Mouse (Mus musculus) limb, embryonic 11.5 days (tissue): Measurements from ENCODE around the gene Sox6. TPM values are rescaled to one million over a fixed set of nuclear protein-coding genes. Genes with fewer than 3 reads are reported as not detected.

Source experiments
- ATAC-seq: fragments of 200-750 bp; cut with Nextera tagmentation; 2 replicates; pipeline ENCODE4 v1.8.0; 2017; ENCODE audit warnings: low read depth; ENCODE audit not compliant: insufficient number of reproducible peaks, low FRiP score, low TSS enrichment
- DNase-seq: peaks from one replicate; pipeline ENCODE4 v3.0.0-alpha.2; 2015; ENCODE audit warnings: low spot score
- H3K27ac ChIP-seq: fragments of 300-500 bp; sonication (generic); replicated peaks from 2 replicates; pipeline ENCODE4 v1.5.1; 2014; ENCODE audit warnings: low read depth, mild to moderate bottlenecking, low read length
- H3K27me3 ChIP-seq: fragments of 300-500 bp; sonication (generic); 2 replicates; pipeline ENCODE4 v1.6.1; 2014; ENCODE audit warnings: mild to moderate bottlenecking, low read length, mixed read lengths; ENCODE audit not compliant: control insufficient read depth, insufficient read depth
- H3K36me3 ChIP-seq: fragments of 300-500 bp; sonication (generic); 2 replicates; pipeline ENCODE4 v1.6.1; 2014; ENCODE audit warnings: mild to moderate bottlenecking, low read length, moderate library complexity, mixed read lengths; ENCODE audit not compliant: control insufficient read depth, insufficient read depth
- H3K4me1 ChIP-seq: fragments of 300-500 bp; sonication (generic); 2 replicates; pipeline ENCODE4 v1.6.1; 2014; ENCODE audit warnings: low read length, mixed read lengths; ENCODE audit not compliant: control insufficient read depth, insufficient read depth
- H3K4me2 ChIP-seq: fragments of 300-500 bp; sonication (generic); 2 replicates; pipeline ENCODE4 v1.6.1; 2014; ENCODE audit warnings: low read depth, mild to moderate bottlenecking, moderate library complexity; ENCODE audit not compliant: severe bottlenecking
- H3K4me3 ChIP-seq: fragments of 300-500 bp; sonication (generic); 2 replicates; pipeline ENCODE4 v1.5.1; 2014; ENCODE audit warnings: low read depth, low read length
- H3K9ac ChIP-seq: fragments of 300-500 bp; sonication (generic); 2 replicates; pipeline ENCODE4 v1.6.1; 2014; ENCODE audit warnings: mild to moderate bottlenecking, low read length
- H3K9me3 ChIP-seq: fragments of 300-500 bp; sonication (generic); 2 replicates; pipeline ENCODE4 v1.6.1; 2016; ENCODE audit warnings: low read length; ENCODE audit not compliant: control insufficient read depth
- whole genome bisulfite sequencing: fragments of 180-500 bp; shearing (Covaris S2); extraction: QIAGEN DNeasy Blood & Tissue Kit; methylation state at CpG from one replicate; pipeline ENCODE4 v1.1.7; 2014; 5-methylcytosine and 5-hydroxymethylcytosine counted together
- polyA plus RNA-seq: library from polyadenylated mRNA; unstranded; fragments of >200 nt; fragmentation: Nextera tagmentation; extraction: Ambion mirVana; gene quantifications from 2 replicates; pipeline ENCODE4 v1.2.1, GENCODE M21; 2014

The Sox6 gene
- polyA plus RNA-seq, 1 experiment from 2014 or later, result 58.1 TPM

DNA sequence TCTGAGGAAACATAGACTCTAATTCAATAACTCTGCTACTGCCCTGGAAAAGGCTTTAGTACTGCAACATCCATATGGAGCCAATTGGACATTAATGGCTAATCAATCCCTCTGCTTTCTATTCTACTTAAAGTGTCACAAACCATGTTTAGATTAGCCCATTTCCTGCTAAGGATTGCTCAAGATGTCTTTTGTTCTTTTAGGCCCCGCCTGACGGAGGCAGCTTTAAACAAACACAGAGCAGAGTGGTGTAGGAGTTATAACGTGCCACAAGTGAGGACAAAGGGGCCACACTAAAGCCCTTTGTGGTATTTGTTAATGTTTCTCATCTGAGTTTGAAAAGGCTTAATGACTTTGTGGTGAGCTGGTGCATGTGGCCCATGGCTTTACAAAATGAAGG is 537.1 kb downstream of the Sox6 start:
- DNase-seq, result no peak
- Histone ChIP-seq H3K36me3 (no peaks in the 10 kb centered on the region), H3K27me3 (no peaks in the 10 kb centered on the region), H3K27ac (peak overlapping the region; percentile 4), H3K4me3 (no peak overlapping the region), H3K4me2 (no peak overlapping the region), H3K9me3 (no peaks in the 10 kb centered on the region), H3K9ac (no peak overlapping the region), H3K4me1 (peaks cover 22% of the 10 kb centered on the region)
- ATAC-seq, result 0 out of 2 replicates have a peak, but pooled peaks have one; percentile 51
- 15% methylated on average over 3 of the region's 3 CpGs for WGBS

DNA sequence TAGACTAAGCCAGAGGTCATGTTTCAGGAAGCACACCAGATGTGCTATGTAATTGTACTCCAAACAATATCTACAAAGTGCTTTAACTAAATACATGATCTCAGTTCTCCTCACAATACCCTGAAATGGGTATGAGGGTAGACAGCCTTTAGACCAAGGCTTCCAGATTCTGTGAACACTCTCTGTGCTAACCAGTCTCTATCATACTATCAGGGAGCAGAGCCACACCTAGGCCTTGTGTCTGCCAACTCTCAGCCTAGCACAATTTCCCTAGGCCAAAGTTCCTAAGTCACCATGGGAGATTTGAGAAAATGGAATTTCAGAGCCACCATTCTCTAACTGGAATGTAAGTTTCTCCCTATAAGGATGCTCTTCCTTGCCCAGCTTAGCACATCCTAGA is 537.8 kb downstream of the Sox6 start:
- no peak for ATAC-seq
- no peaks in the 10 kb centered on the region for H3K36me3 ChIP-seq
- H3K9me3 ChIP-seq, result no peaks in the 10 kb centered on the region
- H3K27me3 ChIP-seq, result no peaks in the 10 kb centered on the region
- no peak overlapping the region for H3K4me2 ChIP-seq
- no peak for DNase-seq
- no peak overlapping the region for H3K9ac ChIP-seq
- no peak overlapping the region for H3K4me3 ChIP-seq
- H3K4me1 ChIP-seq, result peaks cover 18% of the 10 kb centered on the region
- H3K27ac ChIP-seq, result peak overlapping the region; percentile 4; the same call in 1 of the 2 replicates

DNA sequence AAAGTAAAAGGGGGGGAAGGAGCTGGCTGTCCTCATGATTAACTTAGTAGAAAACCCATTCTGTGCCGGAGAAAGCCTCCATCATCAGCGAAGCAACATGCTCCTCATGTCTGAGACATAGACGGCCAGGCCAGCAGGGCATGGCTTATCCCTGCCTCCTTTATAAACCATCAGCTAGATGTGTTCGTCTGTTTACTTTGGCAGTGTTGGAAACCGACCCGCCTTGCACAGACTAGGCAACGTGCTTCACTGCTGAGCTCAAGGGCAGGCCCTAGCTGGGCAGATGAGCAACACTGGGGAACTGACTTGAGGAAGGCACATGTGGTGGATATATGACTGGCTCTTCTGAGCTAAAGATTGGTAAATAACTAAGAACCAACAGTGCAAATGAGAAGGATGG is 538.4 kb downstream of the Sox6 start:
- DNase-seq (peak; percentile 17), ATAC-seq (no peak)
- H3K36me3 ChIP-seq, result no peaks in the 10 kb centered on the region
- 52% methylated on average over 7 of the region's 7 CpGs for WGBS
- H3K4me3 ChIP-seq, result no peak overlapping the region
- 0 out of 2 replicates have a peak, but pooled peaks cover 3% of the 10 kb centered on the region for H3K27me3 ChIP-seq
- H3K27ac ChIP-seq, result no peak overlapping the region; the same call in 1 of the 2 replicates
- H3K9me3 ChIP-seq, result no peaks in the 10 kb centered on the region
- no peak overlapping the region for H3K4me2 ChIP-seq
- peaks cover 18% of the 10 kb centered on the region for H3K4me1 ChIP-seq
- no peak overlapping the region for H3K9ac ChIP-seq

DNA sequence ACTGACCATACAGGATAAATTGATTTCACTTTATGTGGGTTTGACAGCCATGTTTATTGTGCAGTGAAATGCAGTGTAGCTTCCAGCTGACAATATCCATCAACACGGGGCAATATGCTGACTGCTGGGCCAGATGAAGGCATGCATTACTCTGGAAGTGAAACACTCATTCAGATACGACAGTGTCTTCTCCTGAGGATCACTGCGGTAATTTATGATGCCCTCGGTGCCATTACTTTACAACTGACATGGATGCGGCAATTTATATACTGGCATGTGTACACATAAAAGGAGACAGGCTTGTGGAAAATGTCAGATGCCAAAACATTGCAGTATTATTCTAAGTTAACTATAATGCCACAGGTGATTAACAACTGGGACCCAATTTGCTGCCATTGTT is 546.9 kb downstream of the Sox6 start:
- ATAC-seq (no peak), DNase-seq (no peak)
- H3K27ac ChIP-seq, result no peak overlapping the region
- H3K4me1 ChIP-seq, result peaks cover 6% of the 10 kb centered on the region; the same call in 1 of the 2 replicates
- no peaks in the 10 kb centered on the region for H3K9me3 ChIP-seq
- H3K9ac ChIP-seq, result no peak overlapping the region
- 0 out of 2 replicates have a peak, but pooled peaks cover 3% of the 10 kb centered on the region for H3K27me3 ChIP-seq
- WGBS, result 66% methylated on average over 5 of the region's 5 CpGs
- H3K4me2 ChIP-seq, result no peak overlapping the region
- H3K4me3 ChIP-seq, result no peak overlapping the region
- H3K36me3 ChIP-seq, result no peaks in the 10 kb centered on the region

DNA sequence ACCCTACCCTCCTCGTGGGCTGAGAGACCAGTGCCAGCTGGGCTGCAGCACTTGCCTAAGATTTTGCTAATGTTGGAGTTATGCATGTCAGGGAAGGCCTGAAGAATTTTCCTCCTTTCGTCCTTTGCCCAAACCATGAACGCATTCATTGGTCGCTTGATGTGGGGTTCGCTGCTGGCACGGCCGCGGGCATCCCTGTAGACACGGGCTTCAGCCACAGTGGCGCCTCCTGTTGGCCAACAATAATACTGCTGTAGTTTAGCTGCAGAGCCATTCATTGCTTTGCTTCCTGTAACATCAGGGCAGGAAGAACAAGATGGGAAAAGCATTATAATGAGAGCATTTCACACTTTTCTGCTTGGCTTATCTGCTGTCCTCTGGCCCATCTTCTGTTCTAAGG is 549.0 kb downstream of the Sox6 start:
- H3K9ac ChIP-seq, result no peak overlapping the region
- no peaks in the 10 kb centered on the region for H3K27me3 ChIP-seq
- H3K4me2 ChIP-seq, result no peak overlapping the region
- no peaks in the 10 kb centered on the region for H3K9me3 ChIP-seq
- 63% methylated on average over 10 of the region's 10 CpGs for WGBS
- peaks cover 6% of the 10 kb centered on the region; the same call in 1 of the 2 replicates for H3K4me1 ChIP-seq
- H3K36me3 ChIP-seq, result no peaks in the 10 kb centered on the region
- H3K4me3 ChIP-seq, result no peak overlapping the region
- H3K27ac ChIP-seq, result no peak overlapping the region
- DNase-seq (no peak), ATAC-seq (no peak)

DNA sequence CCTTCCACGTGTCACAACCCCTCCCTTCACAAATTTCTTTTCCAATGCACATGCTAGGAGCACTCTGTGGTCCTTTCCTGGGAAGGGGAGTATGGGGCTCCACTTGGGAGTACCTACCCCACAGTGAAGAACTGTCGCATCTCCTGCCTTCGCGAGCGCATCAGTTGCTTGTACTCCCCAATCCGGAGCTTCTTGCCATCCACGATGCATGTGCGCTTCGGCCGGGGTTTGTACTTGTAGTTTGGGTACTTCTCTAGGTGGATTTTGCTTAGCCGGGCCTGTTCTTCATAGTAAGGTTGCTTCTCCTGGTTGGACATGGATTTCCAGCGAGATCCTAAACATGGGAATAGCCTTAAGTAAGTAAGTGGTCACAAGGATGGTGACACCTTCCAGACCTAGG is 552.2 kb downstream of the Sox6 start:
- no peak overlapping the region for H3K27ac ChIP-seq
- H3K4me1 ChIP-seq, result peaks cover 6% of the 10 kb centered on the region; the same call in 1 of the 2 replicates
- H3K27me3 ChIP-seq, result no peaks in the 10 kb centered on the region
- DNase-seq, result no peak
- ATAC-seq, result no peak
- H3K4me2 ChIP-seq, result no peak overlapping the region
- H3K9ac ChIP-seq, result no peak overlapping the region
- H3K36me3 ChIP-seq, result no peaks in the 10 kb centered on the region
- WGBS, result 92% methylated on average over 12 of the region's 12 CpGs
- no peak overlapping the region for H3K4me3 ChIP-seq
- H3K9me3 ChIP-seq, result no peaks in the 10 kb centered on the region

DNA sequence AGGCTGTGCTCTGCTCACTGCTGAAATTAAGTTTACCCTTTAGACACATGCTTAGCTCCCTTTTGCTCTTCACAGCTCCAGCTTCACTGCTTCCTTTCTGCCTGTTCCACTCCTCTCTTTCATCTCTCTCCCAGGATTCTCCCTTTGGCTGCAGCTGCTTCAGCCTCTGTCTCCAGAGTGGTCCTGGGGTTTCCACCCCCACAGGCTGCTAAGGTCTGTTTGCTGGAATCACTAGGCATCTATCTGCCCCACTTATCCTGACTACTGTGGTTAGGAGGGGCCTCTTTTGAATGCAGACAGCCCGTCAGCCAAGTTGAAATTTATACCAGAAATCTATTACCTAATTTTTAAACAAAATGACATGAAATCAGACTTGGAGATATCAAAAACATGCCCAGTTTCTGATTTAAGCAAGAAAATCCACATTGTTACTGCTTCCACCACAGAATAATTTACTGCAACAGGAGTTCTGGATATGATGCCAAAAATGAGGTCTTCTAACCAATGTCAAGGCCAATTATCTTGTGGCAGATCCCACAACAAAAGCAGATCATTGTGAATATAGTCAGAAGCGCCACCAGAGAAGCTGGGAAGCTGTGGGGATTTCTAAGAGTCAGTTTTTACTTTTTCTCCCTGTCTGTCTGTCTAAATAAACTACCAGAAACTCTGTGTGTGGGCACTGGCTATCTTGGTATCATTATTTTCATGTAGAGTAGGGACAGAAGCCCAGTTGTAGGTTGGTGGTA is 552.8 kb downstream of the Sox6 start:
- Histone ChIP-seq H3K9ac (no peak overlapping the region), H3K27ac (no peak overlapping the region), H3K36me3 (no peaks in the 10 kb centered on the region)

DNA sequence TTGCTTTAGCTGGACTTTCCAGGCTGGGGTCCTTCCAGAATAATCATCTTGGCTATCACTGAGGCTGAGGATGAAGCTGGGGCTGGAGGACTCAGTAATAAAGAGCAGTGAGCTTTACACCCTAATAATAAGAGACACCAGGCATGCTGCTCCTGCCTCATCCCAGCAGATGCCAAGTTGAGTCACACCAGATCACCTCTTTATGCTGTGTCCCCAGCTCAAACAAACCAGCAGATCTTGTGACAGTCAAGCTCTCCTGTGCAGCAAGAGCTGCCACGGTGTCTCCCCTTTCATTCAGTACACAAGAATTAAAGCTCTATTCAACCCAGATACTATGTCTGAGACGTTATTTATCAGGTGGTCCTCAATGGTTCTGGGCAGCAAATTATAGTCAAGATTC is 560.8 kb downstream of the Sox6 start:
- no peak for ATAC-seq
- H3K4me1 ChIP-seq, result 0 out of 2 replicates have a peak, but pooled peaks cover 2% of the 10 kb centered on the region
- H3K9ac ChIP-seq, result no peak overlapping the region
- H3K27ac ChIP-seq, result no peak overlapping the region
- H3K4me3 ChIP-seq, result no peak overlapping the region
- no peak for DNase-seq
- WGBS, result 70% methylated on average over 2 of the region's 2 CpGs
- H3K27me3 ChIP-seq, result no peaks in the 10 kb centered on the region
- no peak overlapping the region for H3K4me2 ChIP-seq
- no peaks in the 10 kb centered on the region for H3K36me3 ChIP-seq
- no peaks in the 10 kb centered on the region for H3K9me3 ChIP-seq

More for the DNA sequence above, 552.8 kb downstream of the Sox6 start:
- DNase-seq (no peak), ATAC-seq (no peak)
- Histone ChIP-seq H3K9me3 (no peaks in the 10 kb centered on the region), H3K4me3 (no peak overlapping the region), H3K4me1 (peaks cover 6% of the 10 kb centered on the region; the same call in 1 of the 2 replicates), H3K4me2 (no peak overlapping the region), H3K27me3 (no peaks in the 10 kb centered on the region)
- WGBS, result 87% methylated on average over 2 of the region's 2 CpGs
